Mouse (Mus musculus) gastrocnemius, postnatal 14 days (tissue): ENCODE measurements around the gene Atg4a-ps. TPM values are rescaled to one million over a fixed set of nuclear protein-coding genes. Genes with fewer than 3 reads are reported as not detected.

Experiments used
- microRNA-seq, 2 experiments: library from miRNA; unstranded; fragments of <30 nt; microRNA quantifications; one replicate each; pipeline ENCODE4 v1.2.0; 2021
- total RNA-seq, 2 experiments: library from RNA; stranded (reverse); gene quantifications; 2 replicates each; pipeline ENCODE4 v1.2.3; 2021

The Atg4a-ps gene
- total RNA-seq, 2 experiments from 2014 or later, result 0.13 to 3.5 TPM

Small RNA genes lying within 50 kb of the gene (microRNA-seq; reads per million reads assigned to microRNA genes)
- 0 reads per million in 2 experiments for gene Gm25325

Other genes starting within 250 kb of the Atg4a-ps start
- not detected for gene Syt6, start 70.8 kb downstream of the Atg4a-ps start, total RNA-seq
- gene Olfml3, start 91.9 kb upstream of the Atg4a-ps start, total RNA-seq, result 1 to 10 TPM; 6.7 to 8.2 TPM
- gene Gm10964, start 93.3 kb upstream of the Atg4a-ps start, total RNA-seq, result not detected
- gene Hipk1, start 145.5 kb upstream of the Atg4a-ps start, total RNA-seq, result 10 to 100 TPM; 45.8 to 71.0 TPM
- gene Dclre1b, start 163.4 kb upstream of the Atg4a-ps start, total RNA-seq, result 1 to 10 TPM; 3.7 to 7.1 TPM
- gene Ap4b1, start 163.5 kb upstream of the Atg4a-ps start, total RNA-seq, result 10 to 100 TPM in 1 of 2 experiments, 1 to 10 TPM in 1; 8.6 to 10.6 TPM
- under 1 TPM in 1 of 2 experiments, not detected in 1; 0.11 TPM for gene Gm43064, start 163.5 kb upstream of the Atg4a-ps start, total RNA-seq
- under 1 TPM in 1 of 2 experiments, not detected in 1; 0.33 TPM for gene Bcl2l15, start 186.5 kb upstream of the Atg4a-ps start, total RNA-seq
- under 1 TPM; 0.37 to 0.75 TPM for gene Ptpn22, start 213.7 kb upstream of the Atg4a-ps start, total RNA-seq